Comparison of ENCODE assay signal across 18 mouse cellular contexts in the genomic region with DNA sequence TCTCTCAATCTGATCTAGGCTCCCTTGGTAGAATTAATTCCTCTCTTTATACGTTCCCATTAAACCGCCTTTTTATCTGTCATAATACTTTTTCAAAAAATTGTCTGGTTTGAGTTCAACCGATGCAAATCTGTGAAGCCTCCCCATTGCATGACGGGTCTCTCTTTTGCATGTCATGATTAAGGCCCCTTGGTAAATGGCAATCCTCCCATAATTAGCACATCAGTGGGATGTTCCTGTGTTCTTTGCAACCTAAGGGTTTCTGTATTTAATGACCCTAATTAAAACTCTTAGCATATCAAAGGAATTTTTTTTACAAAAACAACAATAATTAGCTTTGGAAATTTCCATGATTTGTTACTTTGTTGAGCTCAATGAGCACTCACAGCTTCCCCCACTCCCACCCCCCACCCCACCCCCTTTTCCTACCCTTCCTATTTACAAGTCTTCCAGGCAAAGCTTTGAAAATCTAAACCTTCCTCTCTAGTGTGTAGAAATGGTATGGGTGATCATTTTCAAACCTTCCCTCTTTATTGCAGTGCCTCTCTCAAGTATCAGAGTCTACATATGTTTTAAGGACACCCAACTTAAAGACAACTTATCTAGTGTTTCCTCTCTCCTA.
"Had no signal": no experiment of that assay in that cellular context is flagged by ENCODE, and none has a peak within 500 bp of the region (broad histone marks: within the 10 kb centered on the region; RNA-seq: fewer than 3 reads in every experiment).

No protein-coding gene starts in this region.

- H3K9me3 ChIP-seq: lung, embryonic 15.5 days; megakaryocyte, embryonic 14.5 days; midbrain, embryonic 12.5 days had no signal

- H3K9ac ChIP-seq: limb, embryonic 12.5 days; liver, embryonic 13.5 days; liver, postnatal 0 days; lung, embryonic 15.5 days; midbrain, embryonic 12.5 days had no signal

- DNase-seq: kidney, adult 8-10 months; kidney, postnatal 10 days; kidney, postnatal 4 days; liver; liver, embryonic 13.5 days; liver, postnatal 0 days; lung, postnatal 14 days; right cerebral cortex, adult 18-20 months; right cerebral cortex, postnatal 4 days; spleen, adult 18-20 months; thymus, adult 18-20 months; thymus, postnatal 14 days had no signal

- H3K4me2 ChIP-seq: limb, embryonic 12.5 days; liver, embryonic 13.5 days; lung, embryonic 15.5 days; midbrain, embryonic 12.5 days had no signal

- H3K4me3 ChIP-seq: layer of hippocampus, adult 2 months; limb, embryonic 12.5 days; liver, embryonic 13.5 days; lung, embryonic 15.5 days; megakaryocyte, embryonic 14.5 days; midbrain, embryonic 12.5 days had no signal

- H3K27me3 ChIP-seq: limb, embryonic 12.5 days; liver, embryonic 13.5 days; lung, embryonic 15.5 days; megakaryocyte, embryonic 14.5 days; midbrain, embryonic 12.5 days had no signal

- H3K4me1 ChIP-seq: limb, embryonic 12.5 days; liver, embryonic 13.5 days; lung, embryonic 15.5 days; megakaryocyte, embryonic 14.5 days; midbrain, embryonic 12.5 days had no signal

- ATAC-seq: liver, postnatal 0 days had no signal

- H3K27ac ChIP-seq: layer of hippocampus, adult 2 months; limb, embryonic 12.5 days; liver, embryonic 13.5 days; lung, embryonic 15.5 days; macrophage; midbrain, embryonic 12.5 days had no signal

- H3K36me3 ChIP-seq: limb, embryonic 12.5 days; liver, embryonic 13.5 days; lung, embryonic 15.5 days; midbrain, embryonic 12.5 days had no signal
